Mouse (Mus musculus) cerebellum, adult 2 months (tissue): Measurements from ENCODE around the gene Akt1. TPM values are rescaled to one million over a fixed set of nuclear protein-coding genes. Genes with fewer than 3 reads are reported as not detected.
A peak's percentile ranks its signal among the peaks of the same experiment; 100 is the strongest.

Experiments
- DNase-seq, 2 experiments: peaks; one replicate each; pipeline ENCODE4 v3.0.0; 2021
- H3K27ac ChIP-seq: fragments of 200-500 bp; 2 replicates; pipeline ENCODE4 v1.5.1; 2012; ENCODE audit warnings: low read length, control low read depth, inconsistent platforms; ENCODE audit not compliant: insufficient read depth
- H3K27me3 ChIP-seq: fragments of 200-500 bp; 2 replicates; pipeline ENCODE4 v1.6.1; 2012; ENCODE audit warnings: inconsistent platforms, mild to moderate bottlenecking, low read length, moderate library complexity; ENCODE audit not compliant: control insufficient read depth, insufficient read depth
- H3K4me1 ChIP-seq: fragments of 200-500 bp; 2 replicates; pipeline ENCODE4 v1.6.1; 2011; ENCODE audit warnings: low read length; ENCODE audit not compliant: control insufficient read depth, insufficient read depth
- H3K4me3 ChIP-seq: fragments of 200-500 bp; replicated peaks from 2 replicates; pipeline ENCODE3; 2011; ENCODE audit warnings: mild to moderate bottlenecking, low read depth, low read length, control low read depth; ENCODE audit not compliant: insufficient read depth
- CTCF ChIP-seq: fragments of 200-500 bp; IDR thresholded peaks from 2 replicates; pipeline ENCODE4 v1.5.1; 2011; ENCODE audit warnings: low read depth, mild to moderate bottlenecking, control low read depth, low read length, moderate library complexity, borderline replicate concordance; ENCODE audit not compliant: insufficient read depth
- POLR2A ChIP-seq: fragments of 200-500 bp; IDR thresholded peaks from 2 replicates; pipeline ENCODE4 v1.6.1; 2011; ENCODE audit warnings: low read length, control low read depth, borderline replicate concordance; ENCODE audit not compliant: insufficient read depth
- WGBS: fragments of 180-500 bp; shearing (Covaris S2); methylation state at CpG from one replicate; pipeline ENCODE4 v1.1.7; 2018; 5-methylcytosine and 5-hydroxymethylcytosine counted together
- polyA plus RNA-seq: library from polyadenylated mRNA; depleted of rRNA; stranded (reverse); fragments of >200 nt; gene quantifications from 2 replicates; pipeline ENCODE4 v1.2.3, GENCODE M21; 2012

Gene Akt1
- polyA plus RNA-seq, 1 experiment = 177 TPM

GRCm38 (mm10) chr12:112720216-112720615 is 45.5 kb upstream of the Akt1 start, which contains the start of gene Cep170b:
TSS of gene Cep170b (plus strand) at chr12:112720455.
- no peak for DNase-seq
- H3K4me3 ChIP-seq = peak within 1 kb of the TSS; percentile 87
- H3K4me1 ChIP-seq = peaks cover 20% of the 10 kb centered on the region
- H3K27me3 ChIP-seq = no peaks in the 10 kb centered on the region
- WGBS = 81% methylated on average over 6 of the region's 6 CpGs
- TF ChIP-seq CTCF (no peak), POLR2A (no peak)
- no peak within 1 kb of the TSS for H3K27ac ChIP-seq

DNA sequence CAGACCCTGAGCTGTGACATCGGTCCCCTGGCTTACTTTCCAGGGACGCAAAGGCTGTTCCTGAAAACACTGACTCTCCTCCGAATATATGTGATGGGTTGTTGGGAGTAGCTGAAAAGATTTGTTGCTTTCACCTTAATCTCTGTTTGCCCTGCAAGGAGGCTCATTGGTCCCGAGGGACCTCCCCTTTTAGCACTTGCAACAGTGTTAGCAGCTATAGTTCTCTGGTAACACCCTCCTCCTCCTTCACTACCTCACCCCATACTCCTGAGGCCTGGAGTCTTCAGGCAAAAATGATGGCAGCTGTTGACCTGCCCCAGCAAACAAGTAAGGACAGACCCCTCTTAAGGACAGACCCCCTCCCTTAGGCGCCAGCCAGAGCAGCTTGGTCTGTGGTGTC is 44.3 kb upstream of the Akt1 start:
- H3K4me3 ChIP-seq = no peak overlapping the region
- TF ChIP-seq CTCF (no peak), POLR2A (no peak)
- no peaks in the 10 kb centered on the region for H3K27me3 ChIP-seq
- WGBS = 85% methylated on average over 5 of the region's 5 CpGs
- DNase-seq = no peak
- H3K4me1 ChIP-seq = peaks cover 16% of the 10 kb centered on the region
- no peak overlapping the region for H3K27ac ChIP-seq

- H3K4me3 ChIP-seq = no peak overlapping the region
- 42% methylated on average over 7 of the region's 7 CpGs for WGBS
- DNase-seq = no peak
- no peaks in the 10 kb centered on the region for H3K27me3 ChIP-seq
- no peak overlapping the region for H3K27ac ChIP-seq
- TF ChIP-seq CTCF = peak; percentile 61
- TF ChIP-seq POLR2A = no peak
- H3K4me1 ChIP-seq = peaks cover 10% of the 10 kb centered on the region
Observed at GRCm38 (mm10) chr12:112717140-112717539, 42.5 kb upstream of the Akt1 start.

DNA sequence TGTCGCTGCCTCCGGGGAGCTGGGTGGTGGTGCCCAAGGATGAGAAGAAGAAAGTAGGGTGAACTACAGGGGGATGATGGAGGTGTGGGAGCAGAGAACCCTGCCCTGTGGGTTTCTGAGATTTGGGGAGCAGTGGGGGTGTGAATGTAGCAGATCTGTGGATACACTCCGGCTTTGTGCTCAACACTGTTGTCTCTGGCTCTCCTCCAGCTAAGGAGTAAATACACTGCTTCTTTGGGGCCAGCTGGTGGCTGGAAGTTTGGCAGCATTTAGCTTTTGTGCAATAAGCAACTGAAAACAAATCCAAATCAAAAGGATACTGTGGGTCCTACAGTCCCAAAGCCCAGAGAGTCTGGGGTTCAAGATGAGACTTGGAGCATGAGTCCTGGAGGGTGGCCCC is 39.3 kb upstream of the Akt1 start:
- no peak overlapping the region for H3K27ac ChIP-seq
- H3K4me3 ChIP-seq = no peak overlapping the region
- TF ChIP-seq POLR2A (no peak), CTCF (no peak)
- DNase-seq = peak in 1 of 2 experiments; percentile 54
- no peaks in the 10 kb centered on the region for H3K27me3 ChIP-seq
- 36% methylated on average over 3 of the region's 3 CpGs for WGBS
- peaks cover 2% of the 10 kb centered on the region; the same call in 1 of the 2 replicates for H3K4me1 ChIP-seq

- no peaks in the 10 kb centered on the region for H3K27me3 ChIP-seq
- no peaks in the 10 kb centered on the region for H3K4me1 ChIP-seq
- no peak for DNase-seq
- 39% methylated on average over 8 of the region's 8 CpGs for WGBS
- TF ChIP-seq POLR2A = no peak
- TF ChIP-seq CTCF = no peak
- H3K4me3 ChIP-seq = no peak overlapping the region
- H3K27ac ChIP-seq = no peak overlapping the region
Observed at GRCm38 (mm10) chr12:112707573-112707869, 32.8 kb upstream of the Akt1 start.

DNA sequence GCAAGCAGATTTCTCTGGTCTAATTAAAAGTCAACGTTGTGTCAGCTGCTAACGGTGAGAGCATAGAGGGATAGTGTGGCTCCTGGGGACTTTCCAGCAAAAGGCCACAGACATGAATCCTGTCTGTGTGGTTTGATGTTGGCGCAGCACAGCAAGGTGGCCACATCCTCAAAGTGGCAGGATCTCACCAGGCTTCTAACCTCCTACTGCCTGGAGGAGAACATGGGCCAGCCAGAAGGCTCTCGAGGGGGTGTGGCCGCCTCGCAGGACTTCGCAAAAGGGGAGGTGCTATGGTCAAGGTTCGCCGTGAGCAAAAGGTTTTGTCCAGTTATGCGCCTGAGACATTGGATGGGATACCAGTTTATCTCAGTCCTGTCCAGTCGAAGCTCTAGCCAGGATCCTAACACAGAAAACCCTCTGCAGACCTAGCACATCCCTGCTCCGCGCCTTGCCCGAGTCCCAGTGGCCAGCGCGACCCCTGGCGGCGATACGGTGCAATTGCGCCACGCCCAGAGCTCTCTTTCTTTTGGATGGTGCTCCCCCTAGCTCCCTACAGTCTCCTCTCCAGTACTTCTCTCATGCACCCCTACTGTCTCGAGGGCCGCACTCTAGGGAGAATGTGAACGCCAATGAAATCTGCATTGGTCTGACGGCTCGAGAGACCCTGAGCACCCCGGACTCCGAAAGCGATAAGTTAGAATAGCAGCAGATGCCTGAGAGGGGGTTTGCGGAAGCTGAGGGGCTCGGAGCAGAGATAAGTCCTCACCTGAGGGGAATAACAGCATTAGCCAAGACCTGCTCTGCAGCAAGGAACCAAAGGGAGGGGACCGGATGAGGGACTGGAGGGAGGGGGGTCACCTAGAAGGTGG is 32.3 kb upstream of the Akt1 start:
- no peak for TF ChIP-seq POLR2A
- peak; percentile 99 for TF ChIP-seq CTCF
- Histone ChIP-seq H3K4me1 (peaks cover 4% of the 10 kb centered on the region), H3K27me3 (no peaks in the 10 kb centered on the region), H3K27ac (no peak overlapping the region), H3K4me3 (no peak overlapping the region)
- WGBS = 9% methylated on average over 32 of the region's 32 CpGs
- peak; percentile 86 to 94 for DNase-seq

GRCm38 (mm10) chr12:112702374-112703320 is 28.0 kb upstream of the Akt1 start:
- peaks cover 17% of the 10 kb centered on the region for H3K4me1 ChIP-seq
- H3K4me3 ChIP-seq = no peak overlapping the region
- peak overlapping the region; percentile 28 for H3K27ac ChIP-seq
- H3K27me3 ChIP-seq = no peaks in the 10 kb centered on the region
- no peak for TF ChIP-seq POLR2A
- no peak for TF ChIP-seq CTCF
- WGBS = 68% methylated on average over 6 of the region's 6 CpGs
- DNase-seq = peak in 1 of 2 experiments; percentile 78

DNA sequence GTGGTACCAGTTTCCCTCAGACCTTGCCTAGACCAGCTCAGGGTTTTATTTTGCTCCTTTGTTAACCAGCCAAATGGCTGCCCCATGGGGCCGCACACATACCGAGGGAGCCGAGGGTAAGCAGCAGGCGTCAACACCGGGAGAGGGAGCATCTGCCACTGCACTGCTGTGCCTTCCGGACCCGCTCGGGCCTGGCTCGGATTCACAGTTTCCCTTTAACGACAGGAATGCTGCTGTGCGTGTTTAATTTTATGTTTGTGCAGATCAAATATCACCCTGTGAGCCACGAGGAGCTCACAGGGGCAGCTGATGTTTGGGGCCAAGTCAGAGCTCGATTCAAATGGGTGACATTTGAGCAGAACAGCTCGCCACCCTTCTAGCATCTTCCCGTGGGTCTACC is 25.8 kb upstream of the Akt1 start:
- no peak overlapping the region for H3K4me3 ChIP-seq
- TF ChIP-seq CTCF = no peak
- TF ChIP-seq POLR2A = no peak
- no peaks in the 10 kb centered on the region for H3K27me3 ChIP-seq
- WGBS = 4% methylated on average over 15 of the region's 15 CpGs
- peaks cover 17% of the 10 kb centered on the region for H3K4me1 ChIP-seq
- DNase-seq = no peak
- H3K27ac ChIP-seq = no peak overlapping the region
